Mouse (Mus musculus): ENCODE results near the gene Acd. TPM values are rescaled to one million over a fixed set of nuclear protein-coding genes. Genes with fewer than 3 reads are reported as not detected.

The Acd gene
- total and polyA plus RNA-seq, 2 experiments from 2014 or later: 39.3 to 82.1 TPM

GRCm38 (mm10) chr8:105661167-105661566 lies 39.7 kb downstream of the Acd start:
- 82% methylated on average over 3 of the region's 3 CpGs for WGBS
- Histone ChIP-seq H3K9ac (replicated peaks; ENCODE audit: low read length) (no peak overlapping the region), H3K4me1 (ENCODE audit: insufficient read depth, low read length) (no peaks in the 10 kb centered on the region), H3K36me3 (ENCODE audit: insufficient read depth, low read length) (peaks cover 14% of the 10 kb centered on the region), H3K9me3 (ENCODE audit: low read length) (no peaks in the 10 kb centered on the region), H3K27ac (no peak overlapping the region), H3K27me3 (ENCODE audit: insufficient read depth, low read length) (no peaks in the 10 kb centered on the region), H3K4me3 (ENCODE audit: low read length) (no peak overlapping the region), H3K4me2 (ENCODE audit: low read depth, low read length) (no peak overlapping the region)
- DNase-seq (ENCODE audit: low spot score): peak; percentile 68
- peak; percentile 64 for TF ChIP-seq CTCF (IDR thresholded peaks at IDR 0.05; ENCODE audit: low read depth)
- ATAC-seq: no peak

- Histone ChIP-seq H3K4me1 (ENCODE audit: insufficient read depth, low read length) (no peaks in the 10 kb centered on the region), H3K27me3 (ENCODE audit: insufficient read depth, low read length) (no peaks in the 10 kb centered on the region), H3K36me3 (ENCODE audit: insufficient read depth, low read length) (0 out of 2 replicates have a peak, but pooled peaks cover 5% of the 10 kb centered on the region), H3K4me2 (ENCODE audit: low read depth, low read length) (no peak overlapping the region), H3K4me3 (ENCODE audit: low read length) (no peak overlapping the region), H3K9ac (replicated peaks; ENCODE audit: low read length) (no peak overlapping the region), H3K9me3 (ENCODE audit: low read length) (no peaks in the 10 kb centered on the region), H3K27ac (no peak overlapping the region)
- TF ChIP-seq CTCF (IDR thresholded peaks at IDR 0.05; ENCODE audit: low read depth): no peak
- no peak for ATAC-seq
- no peak for DNase-seq (ENCODE audit: low spot score)
Measured at GRCm38 (mm10) chr8:105657641-105658040, 43.3 kb downstream of the Acd start.

GRCm38 (mm10) chr8:105648929-105649328 lies 52.0 kb downstream of the Acd start:
- Histone ChIP-seq H3K27ac (no peak overlapping the region), H3K4me1 (ENCODE audit: insufficient read depth, low read length) (no peaks in the 10 kb centered on the region), H3K36me3 (ENCODE audit: insufficient read depth, low read length) (peaks cover 5% of the 10 kb centered on the region; the same call in 1 of the 2 replicates), H3K4me2 (ENCODE audit: low read depth, low read length) (no peak overlapping the region), H3K27me3 (ENCODE audit: insufficient read depth, low read length) (no peaks in the 10 kb centered on the region), H3K9me3 (ENCODE audit: low read length) (no peaks in the 10 kb centered on the region), H3K4me3 (ENCODE audit: low read length) (no peak overlapping the region), H3K9ac (replicated peaks; ENCODE audit: low read length) (no peak overlapping the region)
- DNase-seq (ENCODE audit: low spot score) (no peak), ATAC-seq (no peak)
- WGBS: 95% methylated on average over 1 of the region's 1 CpGs
- TF ChIP-seq CTCF (IDR thresholded peaks at IDR 0.05; ENCODE audit: low read depth): no peak

Other genes starting within 250 kb of the Acd start
- 106 and 108 TPM in 2 replicates for gene Tppp3, start 229.6 kb downstream of the Acd start, total RNA-seq (2014; rRNA removed)
- 197 and 201 TPM in 2 replicates for gene Tppp3, start 229.6 kb downstream of the Acd start, polyA plus RNA-seq (2015; fragmentation: Nextera tagmentation; extraction: Ambion mirVana)
- gene Zdhhc1, start 204.2 kb downstream of the Acd start, total RNA-seq (2014; rRNA removed): 49.3 and 54.2 TPM in 2 replicates
- gene Zdhhc1, start 204.2 kb downstream of the Acd start, polyA plus RNA-seq (2015; fragmentation: Nextera tagmentation; extraction: Ambion mirVana): 31.3 and 34.7 TPM in 2 replicates
- gene Hsd11b2, start 182.3 kb downstream of the Acd start, total RNA-seq (2014; rRNA removed): 6.1 and 9.9 TPM in 2 replicates
- gene Hsd11b2, start 182.3 kb downstream of the Acd start, polyA plus RNA-seq (2015; fragmentation: Nextera tagmentation; extraction: Ambion mirVana): 6.3 and 7.4 TPM in 2 replicates
- gene Atp6v0d1, start 135.1 kb downstream of the Acd start, total RNA-seq (2014; rRNA removed): 231 and 249 TPM in 2 replicates
- 271 and 289 TPM in 2 replicates for gene Atp6v0d1, start 135.1 kb downstream of the Acd start, polyA plus RNA-seq (2015; fragmentation: Nextera tagmentation; extraction: Ambion mirVana)
- gene Ripor1, start 95.8 kb downstream of the Acd start, total RNA-seq (2014; rRNA removed): 14.4 and 15.1 TPM in 2 replicates
- gene Ripor1, start 95.8 kb downstream of the Acd start, polyA plus RNA-seq (2015; fragmentation: Nextera tagmentation; extraction: Ambion mirVana): 23.5 and 28.7 TPM in 2 replicates
- gene Ctcf, start 64.5 kb downstream of the Acd start, total RNA-seq (2014; rRNA removed): 27.4 and 35.9 TPM in 2 replicates
- 87.4 and 88.1 TPM in 2 replicates for gene Ctcf, start 64.5 kb downstream of the Acd start, polyA plus RNA-seq (2015; fragmentation: Nextera tagmentation; extraction: Ambion mirVana)
- gene Agrp, start 63.7 kb downstream of the Acd start, total RNA-seq (2014; rRNA removed): 2.1 TPM in 1 of 2 replicates, not detected in the other
- gene Agrp, start 63.7 kb downstream of the Acd start, polyA plus RNA-seq (2015; fragmentation: Nextera tagmentation; extraction: Ambion mirVana): 1.3 and 1.4 TPM in 2 replicates
- 1.8 and 6.0 TPM in 2 replicates for gene Carmil2, start 14.8 kb downstream of the Acd start, total RNA-seq (2014; rRNA removed)
- 29.1 and 30.5 TPM in 2 replicates for gene Carmil2, start 14.8 kb downstream of the Acd start, polyA plus RNA-seq (2015; fragmentation: Nextera tagmentation; extraction: Ambion mirVana)
- 67.6 and 84.6 TPM in 2 replicates for gene Pard6a, start within 50 bp of the Acd start, total RNA-seq (2014; rRNA removed)
- gene Pard6a, start within 50 bp of the Acd start, polyA plus RNA-seq (2015; fragmentation: Nextera tagmentation; extraction: Ambion mirVana): 74.4 and 75.5 TPM in 2 replicates
- gene 4933405L10Rik, start 6.6 kb upstream of the Acd start, total RNA-seq (2014; rRNA removed): not detected in 2 replicates
- gene 4933405L10Rik, start 6.6 kb upstream of the Acd start, polyA plus RNA-seq (2015; fragmentation: Nextera tagmentation; extraction: Ambion mirVana): 0.38 and 0.42 TPM in 2 replicates
- 11.7 and 12.1 TPM in 2 replicates for gene Enkd1, start 7.1 kb upstream of the Acd start, total RNA-seq (2014; rRNA removed)
- 17.3 and 18.5 TPM in 2 replicates for gene Enkd1, start 7.1 kb upstream of the Acd start, polyA plus RNA-seq (2015; fragmentation: Nextera tagmentation; extraction: Ambion mirVana)
- 53.1 and 56.3 TPM in 2 replicates for gene Gfod2, start 57.6 kb upstream of the Acd start, total RNA-seq (2014; rRNA removed)
- gene Gfod2, start 57.6 kb upstream of the Acd start, polyA plus RNA-seq (2015; fragmentation: Nextera tagmentation; extraction: Ambion mirVana): 53.7 and 53.8 TPM in 2 replicates
- gene Ranbp10, start 126.2 kb upstream of the Acd start, total RNA-seq (2014; rRNA removed): 10.5 and 15.7 TPM in 2 replicates
- 6.3 and 7.2 TPM in 2 replicates for gene Ranbp10, start 126.2 kb upstream of the Acd start, polyA plus RNA-seq (2015; fragmentation: Nextera tagmentation; extraction: Ambion mirVana)
- gene Tsnaxip1, start 126.6 kb upstream of the Acd start, total RNA-seq (2014; rRNA removed): 0.36 and 0.37 TPM in 2 replicates
- gene Tsnaxip1, start 126.6 kb upstream of the Acd start, polyA plus RNA-seq (2015; fragmentation: Nextera tagmentation; extraction: Ambion mirVana): 0.64 and 0.71 TPM in 2 replicates
- 40.9 and 45.3 TPM in 2 replicates for gene Cenpt, start 152.2 kb upstream of the Acd start, total RNA-seq (2014; rRNA removed)
- 39.9 and 42.8 TPM in 2 replicates for gene Cenpt, start 152.2 kb upstream of the Acd start, polyA plus RNA-seq (2015; fragmentation: Nextera tagmentation; extraction: Ambion mirVana)
- 86.9 and 112 TPM in 2 replicates for gene Thap11, start 154.0 kb upstream of the Acd start, total RNA-seq (2014; rRNA removed)
- gene Thap11, start 154.0 kb upstream of the Acd start, polyA plus RNA-seq (2015; fragmentation: Nextera tagmentation; extraction: Ambion mirVana): 44.9 and 45.6 TPM in 2 replicates
- gene Nutf2, start 159.5 kb upstream of the Acd start, total RNA-seq (2014; rRNA removed): 20.1 and 49.6 TPM in 2 replicates
- gene Nutf2, start 159.5 kb upstream of the Acd start, polyA plus RNA-seq (2015; fragmentation: Nextera tagmentation; extraction: Ambion mirVana): 119 and 158 TPM in 2 replicates
- 113 and 118 TPM in 2 replicates for gene Edc4, start 179.8 kb upstream of the Acd start, total RNA-seq (2014; rRNA removed)
- gene Edc4, start 179.8 kb upstream of the Acd start, polyA plus RNA-seq (2015; fragmentation: Nextera tagmentation; extraction: Ambion mirVana): 41.7 and 42.0 TPM in 2 replicates
- 0.75 and 3.3 TPM in 2 replicates for gene Nrn1l, start 192.5 kb upstream of the Acd start, total RNA-seq (2014; rRNA removed)
- 1.9 and 2.0 TPM in 2 replicates for gene Nrn1l, start 192.5 kb upstream of the Acd start, polyA plus RNA-seq (2015; fragmentation: Nextera tagmentation; extraction: Ambion mirVana)
- gene Pskh1, start 199.3 kb upstream of the Acd start, total RNA-seq (2014; rRNA removed): 30.0 and 32.3 TPM in 2 replicates
- gene Pskh1, start 199.3 kb upstream of the Acd start, polyA plus RNA-seq (2015; fragmentation: Nextera tagmentation; extraction: Ambion mirVana): 11.3 and 11.5 TPM in 2 replicates
- gene Ctrl, start 232.8 kb upstream of the Acd start, total RNA-seq (2014; rRNA removed): 1.7 and 5.5 TPM in 2 replicates
- gene Ctrl, start 232.8 kb upstream of the Acd start, polyA plus RNA-seq (2015; fragmentation: Nextera tagmentation; extraction: Ambion mirVana): 3.1 and 3.3 TPM in 2 replicates
- 67.3 and 75.1 TPM in 2 replicates for gene Psmb10, start 237.3 kb upstream of the Acd start, total RNA-seq (2014; rRNA removed)
- gene Psmb10, start 237.3 kb upstream of the Acd start, polyA plus RNA-seq (2015; fragmentation: Nextera tagmentation; extraction: Ambion mirVana): 115 and 117 TPM in 2 replicates
- 24.7 and 26.5 TPM in 2 replicates for gene Lcat, start 242.3 kb upstream of the Acd start, total RNA-seq (2014; rRNA removed)
- gene Lcat, start 242.3 kb upstream of the Acd start, polyA plus RNA-seq (2015; fragmentation: Nextera tagmentation; extraction: Ambion mirVana): 13.0 and 16.8 TPM in 2 replicates